Mouse (Mus musculus) hindbrain, postnatal 0 days (tissue): Measurements from ENCODE around the gene Acer1. TPM values are rescaled to one million over a fixed set of nuclear protein-coding genes. Genes with fewer than 3 reads are reported as not detected.

Experiments used
- ATAC-seq: fragments of 200-750 bp; cut with Nextera tagmentation; 2 replicates; pipeline ENCODE4 v1.8.0; 2017; ENCODE audit warnings: mild to moderate bottlenecking, moderate TSS enrichment, moderate library complexity
- DNase-seq: peaks from one replicate; pipeline ENCODE4 v3.0.0-alpha.2; 2015; ENCODE audit warnings: low spot score
- H3K27ac ChIP-seq: fragments of 300-500 bp; sonication (generic); 2 replicates; pipeline ENCODE4 v1.5.1; 2014; ENCODE audit warnings: mild to moderate bottlenecking
- H3K27me3 ChIP-seq: fragments of 300-500 bp; sonication (generic); 2 replicates; pipeline ENCODE4 v1.6.1; 2014; ENCODE audit warnings: low read length, mixed read lengths; ENCODE audit not compliant: insufficient read depth
- H3K36me3 ChIP-seq: fragments of 300-500 bp; sonication (generic); 2 replicates; pipeline ENCODE4 v1.6.1; 2014; ENCODE audit warnings: low read length, mixed read lengths; ENCODE audit not compliant: insufficient read depth
- H3K4me1 ChIP-seq: fragments of 300-500 bp; sonication (generic); 2 replicates; pipeline ENCODE4 v1.6.1; 2014; ENCODE audit warnings: antibody characterized with exemption, low read length, mixed read lengths; ENCODE audit not compliant: insufficient read depth
- H3K4me2 ChIP-seq: fragments of 300-500 bp; sonication (generic); 2 replicates; pipeline ENCODE4 v1.6.1; 2014; ENCODE audit warnings: low read depth, mild to moderate bottlenecking, low read length, moderate library complexity, mixed read lengths
- H3K4me3 ChIP-seq: fragments of 300-500 bp; sonication (generic); 2 replicates; pipeline ENCODE4 v1.5.1; 2014; ENCODE audit warnings: low read length
- H3K9ac ChIP-seq: fragments of 300-500 bp; sonication (generic); replicated peaks from 2 replicates; pipeline ENCODE4 v1.6.1; 2014; ENCODE audit warnings: mild to moderate bottlenecking, low read length, moderate library complexity, mixed read lengths
- H3K9me3 ChIP-seq: fragments of 300-500 bp; sonication (generic); 2 replicates; pipeline ENCODE4 v1.6.1; 2016; ENCODE audit warnings: low read length, mixed read lengths
- CTCF ChIP-seq: IDR thresholded peaks from 2 replicates; pipeline ENCODE4 v1.5.1; 2016; ENCODE audit warnings: antibody characterized with exemption, control low read depth, low read depth
- WGBS: fragments of 180-500 bp; shearing (Covaris S2); extraction: QIAGEN DNeasy Blood & Tissue Kit; methylation state at CpG from one replicate; pipeline ENCODE4 v1.1.7; 2014; 5-methylcytosine and 5-hydroxymethylcytosine counted together
- polyA plus RNA-seq: library from polyadenylated mRNA; unstranded; fragments of >200 nt; fragmentation: Nextera tagmentation; extraction: Ambion mirVana; gene quantifications from 2 replicates; pipeline ENCODE4 v1.2.1, GENCODE M21; 2015
- total RNA-seq: library from RNA; depleted of rRNA; stranded (reverse); fragments of >200 nt; gene quantifications from 2 replicates; pipeline ENCODE4 v1.2.3, GENCODE M21; 2014

Acer1 gene
- total and polyA plus RNA-seq, 2 experiments from 2014 or later: not detected

DNA sequence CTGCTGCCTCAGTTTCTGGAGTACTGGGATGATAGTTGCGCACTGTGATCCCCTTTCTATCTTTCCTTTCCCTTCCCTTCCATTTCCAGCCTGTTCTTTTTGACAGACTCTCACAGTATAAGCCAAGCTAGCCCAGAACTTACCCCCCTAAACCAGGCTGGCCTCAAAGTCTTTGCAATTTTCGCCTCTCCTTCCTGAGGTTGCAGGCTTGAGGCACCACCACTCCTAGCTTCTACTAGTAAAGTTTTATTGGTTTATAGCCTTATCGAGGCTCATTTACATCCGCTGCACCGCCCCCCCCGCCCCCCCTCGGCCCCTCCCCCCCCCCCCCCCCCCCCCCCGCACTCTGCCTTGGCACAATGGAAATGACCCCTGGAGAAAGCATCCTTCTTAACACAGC lies 2.4 kb downstream of the Acer1 start:
- WGBS: 38% methylated on average over 7 of the region's 8 CpGs
- no peak for TF ChIP-seq CTCF
- ATAC-seq: no peak

GRCm38 (mm10) chr17:56976531-56977390 lies 5.2 kb downstream of the Acer1 start:
- no peaks in the 10 kb centered on the region for H3K27me3 ChIP-seq

More for the DNA sequence above, 2.4 kb downstream of the Acer1 start:
- DNase-seq: no peak
- Histone ChIP-seq H3K9me3 (no peaks in the 10 kb centered on the region), H3K9ac (no peak overlapping the region), H3K27me3 (no peaks in the 10 kb centered on the region), H3K27ac (no peak overlapping the region), H3K36me3 (no peaks in the 10 kb centered on the region), H3K4me2 (no peak overlapping the region), H3K4me1 (no peaks in the 10 kb centered on the region), H3K4me3 (no peak overlapping the region)

DNA sequence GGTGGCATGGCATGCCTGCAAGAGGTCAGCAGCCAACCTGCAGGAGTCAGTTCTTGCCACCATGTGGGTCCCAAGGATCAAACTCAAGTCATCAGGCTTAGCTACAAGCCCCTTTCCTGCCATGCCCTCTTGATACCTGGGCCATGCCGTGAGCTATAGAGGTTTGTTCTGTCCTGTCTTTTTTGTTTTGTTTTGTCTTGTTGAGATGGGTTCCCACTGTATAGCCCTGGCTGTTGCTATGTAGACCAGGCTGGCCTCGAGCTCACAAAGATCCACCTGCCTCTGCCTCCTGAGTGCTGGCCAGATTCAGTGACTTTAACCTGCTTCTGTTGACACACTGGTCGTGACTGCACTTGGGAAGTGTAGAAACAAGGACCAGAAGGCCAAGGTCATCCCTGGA lies 6.5 kb downstream of the Acer1 start:
- no peaks in the 10 kb centered on the region for H3K4me1 ChIP-seq
- ATAC-seq (no peak), DNase-seq (no peak)
- no peak overlapping the region for H3K4me2 ChIP-seq
- no peak overlapping the region for H3K9ac ChIP-seq
- H3K36me3 ChIP-seq: no peaks in the 10 kb centered on the region
- WGBS: 75% methylated on average over 3 of the region's 3 CpGs
- no peaks in the 10 kb centered on the region for H3K27me3 ChIP-seq
- TF ChIP-seq CTCF: no peak
- no peak overlapping the region for H3K4me3 ChIP-seq
- H3K9me3 ChIP-seq: no peaks in the 10 kb centered on the region
- H3K27ac ChIP-seq: no peak overlapping the region

More at GRCm38 (mm10) chr17:56976531-56977390, 5.2 kb downstream of the Acer1 start:
- Histone ChIP-seq H3K9ac (no peak overlapping the region), H3K27ac (no peak overlapping the region), H3K9me3 (no peaks in the 10 kb centered on the region), H3K4me2 (no peak overlapping the region), H3K4me3 (no peak overlapping the region), H3K4me1 (no peaks in the 10 kb centered on the region), H3K36me3 (no peaks in the 10 kb centered on the region)
- ATAC-seq: no peak
- no peak for TF ChIP-seq CTCF
- WGBS: 81% methylated on average over 8 of the region's 8 CpGs
- no peak for DNase-seq

DNA sequence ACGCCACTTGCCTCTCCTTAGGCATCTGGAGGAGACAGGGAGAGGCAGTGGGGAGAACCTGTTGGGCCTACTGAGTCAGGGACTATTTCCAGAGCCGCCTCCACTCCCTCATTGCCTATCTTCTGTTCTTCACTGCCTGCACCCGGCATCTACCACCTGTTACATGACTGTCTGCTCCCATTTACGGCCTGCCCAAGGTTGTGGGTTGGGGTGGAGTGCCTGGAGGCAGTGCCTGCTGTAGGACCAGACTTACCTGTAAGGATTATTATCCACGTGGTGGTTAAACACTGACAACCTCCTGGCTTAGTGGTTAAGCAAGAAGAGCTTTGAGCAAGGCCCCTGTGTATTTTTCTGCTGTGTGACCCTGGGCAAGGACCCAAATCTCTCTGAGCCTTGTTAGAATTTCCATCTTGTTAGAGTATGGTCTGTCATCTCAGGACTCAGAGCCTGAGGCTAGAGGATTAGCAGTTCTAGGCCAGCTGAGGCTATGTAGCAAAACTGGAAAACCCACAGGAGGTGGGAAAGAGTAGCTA lies 7.2 kb downstream of the Acer1 start:
- H3K4me1 ChIP-seq: no peaks in the 10 kb centered on the region
- no peak overlapping the region for H3K27ac ChIP-seq
- no peak overlapping the region for H3K4me3 ChIP-seq
- H3K9me3 ChIP-seq: no peaks in the 10 kb centered on the region
- no peak overlapping the region for H3K9ac ChIP-seq
- TF ChIP-seq CTCF: no peak
- H3K36me3 ChIP-seq: no peaks in the 10 kb centered on the region
- 77% methylated on average over 5 of the region's 5 CpGs for WGBS
- H3K4me2 ChIP-seq: no peak overlapping the region
- DNase-seq: no peak
- ATAC-seq: no peak
- H3K27me3 ChIP-seq: no peaks in the 10 kb centered on the region

GRCm38 (mm10) chr17:56973956-56974707 lies 7.8 kb downstream of the Acer1 start:
- 67% methylated on average over 12 of the region's 14 CpGs for WGBS
- H3K27ac ChIP-seq: no peak overlapping the region
- H3K4me3 ChIP-seq: no peak overlapping the region
- H3K9ac ChIP-seq: no peak overlapping the region
- no peaks in the 10 kb centered on the region for H3K36me3 ChIP-seq
- ATAC-seq: no peak
- no peaks in the 10 kb centered on the region for H3K4me1 ChIP-seq
- H3K4me2 ChIP-seq: no peak overlapping the region
- no peaks in the 10 kb centered on the region for H3K9me3 ChIP-seq
- no peak for TF ChIP-seq CTCF
- no peaks in the 10 kb centered on the region for H3K27me3 ChIP-seq
- no peak for DNase-seq

GRCm38 (mm10) chr17:56970081-56970480 lies 11.8 kb downstream of the Acer1 start:
- TF ChIP-seq CTCF: no peak
- no peak overlapping the region for H3K4me3 ChIP-seq
- 60% methylated on average over 5 of the region's 5 CpGs for WGBS
- no peaks in the 10 kb centered on the region for H3K4me1 ChIP-seq
- H3K27ac ChIP-seq: no peak overlapping the region
- H3K27me3 ChIP-seq: no peaks in the 10 kb centered on the region
- H3K36me3 ChIP-seq: no peaks in the 10 kb centered on the region
- H3K9ac ChIP-seq: no peak overlapping the region
- ATAC-seq: no peak
- no peaks in the 10 kb centered on the region for H3K9me3 ChIP-seq
- DNase-seq: no peak
- H3K4me2 ChIP-seq: no peak overlapping the region
